Mouse (Mus musculus) ES-E14 (cell line): ENCODE measurements around the gene Bcas3. TPM values are rescaled to one million over a fixed set of nuclear protein-coding genes. Genes with fewer than 3 reads are reported as not detected.

ENCODE experiments used
- DNase-seq: peaks from one replicate; pipeline ENCODE4 v3.0.0-alpha.2; 2013; ENCODE audit warnings: low read depth, low spot score
- H3K27ac ChIP-seq: 2 replicates; pipeline ENCODE4 v1.5.1; 2012; ENCODE audit warnings: low read depth, mild to moderate bottlenecking, low read length, moderate library complexity, mixed read lengths; ENCODE audit not compliant: poor library complexity, insufficient read depth, severe bottlenecking
- H3K36me3 ChIP-seq: 2 replicates; pipeline ENCODE4 v1.6.1; 2012; ENCODE audit warnings: mild to moderate bottlenecking, low read length, moderate library complexity, mixed read lengths; ENCODE audit not compliant: control insufficient read depth, poor library complexity, insufficient read depth, severe bottlenecking
- H3K4me1 ChIP-seq, 2 experiments: fragments of 150-350 bp in 1 of 2; sonication (generic) in 1 of 2; 2 replicates each; pipeline ENCODE4 v1.6.1; 2012; ENCODE audit warnings: low read length in 2 of 2, mild to moderate bottlenecking in 1 of 2, mixed read lengths in 1 of 2; ENCODE audit not compliant: control insufficient read depth in 2 of 2, insufficient read depth in 2 of 2, poor library complexity in 1 of 2
- H3K4me3 ChIP-seq, 2 experiments: fragments of 150-350 bp in 1 of 2; sonication (generic) in 1 of 2; 2 replicates each; pipeline ENCODE4 v1.5.1; 2012; ENCODE audit warnings: low read length in 2 of 2, low read depth in 1 of 2, mild to moderate bottlenecking in 1 of 2, mixed read lengths in 1 of 2; ENCODE audit not compliant: insufficient read depth in 1 of 2, poor library complexity in 1 of 2, severe bottlenecking in 1 of 2
- H3K9ac ChIP-seq: 2 replicates; pipeline ENCODE4 v1.6.1; 2012; ENCODE audit warnings: low read depth, mild to moderate bottlenecking, low read length, mixed read lengths; ENCODE audit not compliant: poor library complexity, insufficient read depth, severe bottlenecking
- H3K9me3 ChIP-seq: fragments of 150-350 bp; sonication (generic); 2 replicates; pipeline ENCODE4 v1.6.1; 2012; ENCODE audit warnings: low read depth, mild to moderate bottlenecking, low read length; ENCODE audit not compliant: control insufficient read depth, insufficient read depth
- CHD2 ChIP-seq: IDR thresholded peaks from 2 replicates; pipeline ENCODE4 v1.6.1; 2014; ENCODE audit warnings: mild to moderate bottlenecking, low read depth, low read length, inconsistent platforms
- HCFC1 ChIP-seq: IDR thresholded peaks from 2 replicates; pipeline ENCODE4 v1.6.1; 2012; ENCODE audit warnings: low read length, inconsistent platforms, borderline replicate concordance; ENCODE audit not compliant: insufficient read depth
- MAFK ChIP-seq: IDR thresholded peaks from 2 replicates; pipeline ENCODE4 v1.6.1; 2014; ENCODE audit warnings: mild to moderate bottlenecking, low read depth, low read length, inconsistent platforms; ENCODE audit not compliant: insufficient read depth
- ZC3H11A ChIP-seq: IDR thresholded peaks from 2 replicates; pipeline ENCODE4 v1.6.1; 2012; ENCODE audit warnings: low read depth, mild to moderate bottlenecking, inconsistent platforms, low read length, borderline replicate concordance
- ZNF384 ChIP-seq: IDR thresholded peaks from 2 replicates; pipeline ENCODE4 v1.6.1; 2012; ENCODE audit warnings: low read depth, low read length, inconsistent platforms
- in situ Hi-C, 2 experiments: fragments of 600-800 bp; cut with MboI; formaldehyde crosslinking; loops; one replicate each; pipeline ENCODE4 v1.15.1; 2025; ENCODE audit warnings: low sequenced_read_pairs in 2 of 2, inconsistent platforms in 1 of 2; ENCODE audit not compliant: unreplicated experiment in 2 of 2
- total RNA-seq: library from RNA; depleted of rRNA; stranded (reverse); fragments of 300-350 nt; gene quantifications from 2 replicates; pipeline ENCODE4 v1.2.3, GENCODE M21; 2012

Bcas3 gene
- total RNA-seq, 1 experiment: 23.6 TPM

DNA sequence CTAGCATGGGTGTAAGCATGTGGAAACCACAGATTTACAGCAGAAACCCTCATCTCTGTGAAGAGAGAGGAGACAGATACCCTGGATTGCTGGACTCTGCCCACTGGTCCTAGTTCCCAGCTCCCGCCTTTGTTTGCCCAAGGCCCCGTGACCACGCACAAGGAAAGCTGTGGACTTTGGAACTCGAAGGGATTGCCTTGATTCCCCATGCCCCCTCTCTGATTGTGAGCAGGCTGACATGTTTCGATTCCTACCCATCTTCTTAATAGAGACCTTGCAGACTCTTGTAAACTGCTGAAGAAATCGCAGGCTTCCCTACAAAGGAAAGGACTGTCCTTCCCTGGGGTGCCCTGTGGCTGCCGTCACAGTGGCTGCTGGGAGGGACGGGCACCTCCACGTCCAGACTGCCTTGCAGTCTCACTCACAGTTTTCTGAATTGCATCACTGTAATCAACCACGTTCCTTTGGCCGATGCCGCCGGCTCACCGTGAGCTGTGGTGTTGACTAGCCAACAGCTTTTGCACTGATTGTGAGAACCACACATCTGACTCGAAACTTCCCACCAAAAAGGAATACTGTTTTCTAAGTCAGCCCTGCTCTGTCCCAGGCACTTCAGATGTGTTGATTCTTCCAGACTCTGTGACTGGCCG lies 342.8 kb downstream of the Bcas3 start:
- in situ Hi-C loops: no loop called here
- Histone ChIP-seq H3K36me3 (no peaks in the 10 kb centered on the region), H3K9ac (no peak overlapping the region), H3K4me3 (no peak overlapping the region), H3K9me3 (no peaks in the 10 kb centered on the region), H3K4me1 (peaks cover 0 to 2% of the 10 kb centered on the region in 2 experiments; a peak in 2 of 4 replicates), H3K27ac (no peak overlapping the region)
- DNase-seq: no peak
- TF ChIP-seq HCFC1 (no peak), CHD2 (no peak), ZNF384 (no peak), ZC3H11A (no peak), MAFK (no peak)

GRCm38 (mm10) chr11:85696491-85697398 lies 343.8 kb downstream of the Bcas3 start:
- no peaks in the 10 kb centered on the region for H3K36me3 ChIP-seq
- H3K4me1 ChIP-seq: peaks cover 0 to 2% of the 10 kb centered on the region in 2 experiments; a peak in 2 of 4 replicates
- no peak for TF ChIP-seq HCFC1
- no peak for TF ChIP-seq ZNF384
- no peak for TF ChIP-seq MAFK
- no peak for TF ChIP-seq CHD2
- TF ChIP-seq ZC3H11A: no peak
- no peaks in the 10 kb centered on the region for H3K9me3 ChIP-seq
- in situ Hi-C loops: no loop called here
- H3K9ac ChIP-seq: no peak overlapping the region
- no peak for DNase-seq
- no peak overlapping the region for H3K27ac ChIP-seq
- no peak overlapping the region for H3K4me3 ChIP-seq

DNA sequence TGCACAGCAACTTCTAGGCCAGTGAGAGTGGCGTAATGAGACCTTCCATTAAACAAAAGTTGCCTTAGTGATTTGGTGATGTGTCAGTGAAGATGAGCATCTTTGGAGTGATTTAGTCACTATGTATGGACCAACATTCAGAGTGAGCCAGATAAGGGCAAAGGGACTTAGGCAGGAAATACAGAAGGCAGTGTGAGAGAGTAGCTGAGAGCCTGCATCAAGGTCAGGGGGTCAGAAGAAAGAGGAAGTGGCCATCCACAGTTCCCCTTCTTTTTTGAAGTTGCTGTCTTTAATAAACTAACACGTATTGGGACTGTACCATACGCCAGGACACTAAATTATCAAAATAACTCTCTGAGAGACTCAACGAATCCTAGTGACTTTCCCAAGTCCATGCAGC lies 344.5 kb downstream of the Bcas3 start:
- Histone ChIP-seq H3K36me3 (no peaks in the 10 kb centered on the region), H3K9ac (no peak overlapping the region), H3K4me3 (no peak overlapping the region), H3K4me1 (peaks cover 0 to 2% of the 10 kb centered on the region in 2 experiments; a peak in 2 of 4 replicates), H3K27ac (no peak overlapping the region), H3K9me3 (no peaks in the 10 kb centered on the region)
- TF ChIP-seq MAFK (no peak), CHD2 (no peak), ZC3H11A (no peak), HCFC1 (no peak), ZNF384 (no peak)
- in situ Hi-C loops: no loop called here
- no peak for DNase-seq

DNA sequence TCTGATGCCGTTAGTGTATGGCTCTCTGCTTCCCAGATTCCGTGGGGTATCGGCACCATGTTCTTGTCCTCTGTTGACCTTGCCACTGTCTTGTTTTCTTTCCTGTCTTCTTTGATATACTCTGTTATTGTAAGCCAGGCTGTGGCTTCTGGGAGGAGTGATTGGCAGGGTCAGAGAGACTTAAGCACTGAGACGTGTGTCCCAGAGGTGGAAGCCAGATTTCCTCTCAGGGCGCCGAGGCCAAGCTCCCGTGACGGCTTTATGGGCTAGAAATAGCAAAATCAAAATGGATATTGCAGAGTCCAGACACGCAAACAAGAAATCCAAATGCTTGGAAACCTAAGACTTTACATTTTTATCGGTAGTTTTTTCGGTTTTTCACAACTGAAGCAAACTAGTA lies 345.3 kb downstream of the Bcas3 start:
- in situ Hi-C loops: no loop called here
- no peaks in the 10 kb centered on the region for H3K36me3 ChIP-seq
- TF ChIP-seq ZC3H11A: no peak
- TF ChIP-seq CHD2: no peak
- no peak for TF ChIP-seq ZNF384
- no peak for TF ChIP-seq HCFC1
- TF ChIP-seq MAFK: no peak
- no peaks in the 10 kb centered on the region for H3K9me3 ChIP-seq
- no peak overlapping the region for H3K4me3 ChIP-seq
- no peaks in the 10 kb centered on the region; a peak in 1 of 4 replicates for H3K4me1 ChIP-seq
- H3K27ac ChIP-seq: no peak overlapping the region
- H3K9ac ChIP-seq: no peak overlapping the region
- DNase-seq: no peak
